Mouse (Mus musculus) erythroblast, embryonic 14.5 days (primary cell): ENCODE data around the gene Polr1a. TPM values are rescaled to one million over a fixed set of nuclear protein-coding genes. Genes with fewer than 3 reads are reported as not detected.

Source experiments
- H3K27me3 ChIP-seq: 2 replicates; pipeline ENCODE4 v1.6.1; 2012; ENCODE audit warnings: inconsistent platforms; ENCODE audit not compliant: control insufficient read depth
- H3K36me3 ChIP-seq: 2 replicates; pipeline ENCODE4 v1.6.1; 2012; ENCODE audit warnings: mild to moderate bottlenecking, inconsistent platforms; ENCODE audit not compliant: control insufficient read depth
- H3K4me1 ChIP-seq: 2 replicates; pipeline ENCODE4 v1.6.1; 2012; ENCODE audit warnings: inconsistent platforms; ENCODE audit not compliant: control insufficient read depth
- H3K4me3 ChIP-seq: replicated peaks from 2 replicates; pipeline ENCODE3; 2012; ENCODE audit warnings: moderate library complexity, mild to moderate bottlenecking, inconsistent platforms
- H3K9me3 ChIP-seq: 2 replicates; pipeline ENCODE4 v1.6.1; 2012; ENCODE audit warnings: low read length, inconsistent platforms, mixed read lengths; ENCODE audit not compliant: control insufficient read depth
- GATA1 ChIP-seq: IDR thresholded peaks from 2 replicates; pipeline ENCODE4 v1.6.1; 2012; ENCODE audit warnings: low read length, inconsistent platforms, mixed read lengths
- TAL1 ChIP-seq: IDR thresholded peaks from 3 replicates; pipeline ENCODE4 v1.6.1; 2012; ENCODE audit warnings: low read length, inconsistent platforms, mixed read lengths
- polyA plus RNA-seq: library from polyadenylated mRNA; stranded (reverse); fragments of >175 nt; gene quantifications from 2 replicates; pipeline ENCODE4 v1.2.3, GENCODE M21; 2012

Gene Polr1a
- polyA plus RNA-seq, 1 experiment: 0.50 TPM

GRCm38 (mm10) chr6:71990371-71990837 lies 81.6 kb downstream of the Polr1a start:
- Histone ChIP-seq H3K4me1 (no peaks in the 10 kb centered on the region; the same call in 1 of the 2 replicates), H3K9me3 (no peaks in the 10 kb centered on the region), H3K36me3 (no peaks in the 10 kb centered on the region), H3K27me3 (no peaks in the 10 kb centered on the region), H3K4me3 (no peak overlapping the region)
- no peak for TF ChIP-seq GATA1
- TF ChIP-seq TAL1: no peak

GRCm38 (mm10) chr6:71991190-71991932 lies 82.5 kb downstream of the Polr1a start:
- H3K36me3 ChIP-seq: no peaks in the 10 kb centered on the region
- no peak overlapping the region for H3K4me3 ChIP-seq
- no peaks in the 10 kb centered on the region for H3K27me3 ChIP-seq
- no peaks in the 10 kb centered on the region; the same call in 1 of the 2 replicates for H3K4me1 ChIP-seq
- TF ChIP-seq GATA1 (no peak), TAL1 (no peak)
- no peaks in the 10 kb centered on the region for H3K9me3 ChIP-seq

- H3K4me1 ChIP-seq: no peaks in the 10 kb centered on the region; the same call in 1 of the 2 replicates
- no peak for TF ChIP-seq TAL1
- no peak for TF ChIP-seq GATA1
- H3K9me3 ChIP-seq: no peaks in the 10 kb centered on the region
- no peaks in the 10 kb centered on the region for H3K27me3 ChIP-seq
- H3K4me3 ChIP-seq: no peak overlapping the region
- H3K36me3 ChIP-seq: no peaks in the 10 kb centered on the region
Observed at GRCm38 (mm10) chr6:71991933-71992325, 83.1 kb downstream of the Polr1a start.

- no peak overlapping the region for H3K4me3 ChIP-seq
- H3K36me3 ChIP-seq: no peaks in the 10 kb centered on the region
- H3K9me3 ChIP-seq: no peaks in the 10 kb centered on the region
- H3K4me1 ChIP-seq: no peaks in the 10 kb centered on the region; the same call in 1 of the 2 replicates
- TF ChIP-seq GATA1 (no peak), TAL1 (no peak)
- no peaks in the 10 kb centered on the region; the same call in 1 of the 2 replicates for H3K27me3 ChIP-seq
Observed at GRCm38 (mm10) chr6:71994004-71994403, 85.2 kb downstream of the Polr1a start.

GRCm38 (mm10) chr6:71995081-71995480 lies 86.2 kb downstream of the Polr1a start:
- Histone ChIP-seq H3K27me3 (no peaks in the 10 kb centered on the region; the same call in 1 of the 2 replicates), H3K9me3 (no peaks in the 10 kb centered on the region), H3K4me3 (no peak overlapping the region), H3K4me1 (no peaks in the 10 kb centered on the region; the same call in 1 of the 2 replicates), H3K36me3 (no peaks in the 10 kb centered on the region)
- no peak for TF ChIP-seq TAL1
- no peak for TF ChIP-seq GATA1

- Histone ChIP-seq H3K9me3 (no peaks in the 10 kb centered on the region), H3K27me3 (no peaks in the 10 kb centered on the region; the same call in 1 of the 2 replicates), H3K36me3 (no peaks in the 10 kb centered on the region), H3K4me3 (no peak overlapping the region), H3K4me1 (no peaks in the 10 kb centered on the region)
- TF ChIP-seq GATA1 (no peak), TAL1 (no peak)
Observed at GRCm38 (mm10) chr6:71997215-71997614, 88.4 kb downstream of the Polr1a start.

GRCm38 (mm10) chr6:71999917-72000512 lies 91.2 kb downstream of the Polr1a start:
- TF ChIP-seq TAL1: no peak
- no peak for TF ChIP-seq GATA1
- Histone ChIP-seq H3K4me1 (no peaks in the 10 kb centered on the region), H3K27me3 (no peaks in the 10 kb centered on the region; the same call in 1 of the 2 replicates), H3K9me3 (no peaks in the 10 kb centered on the region), H3K4me3 (no peak overlapping the region), H3K36me3 (no peaks in the 10 kb centered on the region)

GRCm38 (mm10) chr6:72001220-72001777 lies 92.4 kb downstream of the Polr1a start:
- no peak overlapping the region for H3K4me3 ChIP-seq
- no peaks in the 10 kb centered on the region for H3K4me1 ChIP-seq
- TF ChIP-seq GATA1: no peak
- TF ChIP-seq TAL1: no peak
- H3K27me3 ChIP-seq: no peaks in the 10 kb centered on the region; the same call in 1 of the 2 replicates
- H3K9me3 ChIP-seq: no peaks in the 10 kb centered on the region
- no peaks in the 10 kb centered on the region for H3K36me3 ChIP-seq
